Mouse (Mus musculus) lung, adult 2 months (tissue): Measurements from ENCODE around the gene Clpb.

Source experiments
- CTCF ChIP-seq: fragments of 200-500 bp; IDR thresholded peaks from 2 replicates; pipeline ENCODE4 v1.5.1; 2011; ENCODE audit warnings: mild to moderate bottlenecking, low read length, control low read depth; ENCODE audit not compliant: insufficient read depth
- POLR2A ChIP-seq: fragments of 200-500 bp; IDR thresholded peaks from 2 replicates; pipeline ENCODE4 v1.6.1; 2011; ENCODE audit warnings: low read depth, mild to moderate bottlenecking, control low read depth, low read length, borderline replicate concordance; ENCODE audit errors: extremely low read depth

DNA sequence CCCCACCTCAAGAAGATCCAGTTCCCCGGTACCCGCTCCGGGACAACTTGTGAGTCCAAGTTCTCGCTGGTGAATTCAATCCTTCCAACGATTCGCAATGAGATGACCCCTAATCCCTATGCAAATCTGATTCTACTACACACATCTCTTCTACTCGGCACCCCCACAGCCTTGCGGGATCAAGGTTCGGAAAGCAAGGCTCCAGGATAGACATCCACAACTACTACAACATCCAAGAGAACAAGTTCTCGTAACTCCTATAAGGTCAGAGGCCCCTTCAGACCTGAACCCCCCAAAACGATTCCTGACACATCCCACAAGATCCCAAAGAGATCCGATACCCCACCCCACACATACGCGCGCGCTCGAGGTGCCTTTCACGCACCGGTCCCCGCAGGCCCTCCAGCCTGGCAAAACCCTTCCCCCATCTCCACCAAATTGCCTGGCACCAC, 173.7 kb downstream of the Clpb start:
- no peak for TF ChIP-seq CTCF
- TF ChIP-seq POLR2A: no peak
